Mouse (Mus musculus) megakaryocyte, embryonic 14.5 days (primary cell): ENCODE results near the gene Cldn9.

Source experiments
- FLI1 ChIP-seq: IDR thresholded peaks from 2 replicates; pipeline ENCODE4 v1.6.1; 2012; ENCODE audit warnings: low read length, inconsistent platforms, mixed read lengths
- GATA1 ChIP-seq: IDR thresholded peaks from 3 replicates; pipeline ENCODE4 v1.6.1; 2012; ENCODE audit warnings: mixed read lengths, low read length, inconsistent platforms, borderline replicate concordance

DNA sequence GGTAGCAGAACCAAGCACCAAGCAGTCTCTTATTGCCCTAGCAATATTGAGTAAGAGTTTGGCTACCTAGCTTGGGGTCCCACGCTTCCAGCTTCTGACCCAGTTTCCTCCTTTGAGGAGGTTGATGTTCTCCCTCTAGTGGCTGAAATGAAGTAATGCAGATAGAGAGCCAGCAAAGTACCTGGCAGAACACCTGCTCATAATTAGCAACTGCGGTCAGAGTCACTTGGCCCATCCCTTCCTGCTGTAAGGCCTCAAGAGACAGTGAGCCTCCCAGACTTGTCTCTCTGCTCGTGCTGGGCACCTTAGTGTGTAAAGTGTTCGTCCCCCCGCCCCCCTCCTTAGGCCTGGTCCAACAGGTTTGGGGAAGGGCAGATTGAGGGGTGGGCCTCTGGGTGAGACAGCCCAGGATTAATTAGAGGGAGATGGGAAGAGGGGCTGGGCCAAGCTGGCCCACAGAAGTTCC, 19.2 kb downstream of the Cldn9 start:
- TF ChIP-seq FLI1 (no peak), GATA1 (no peak)
